Mouse (Mus musculus) MEL (cell line): Measurements from ENCODE around the gene Baz2a. TPM values are rescaled to one million over a fixed set of nuclear protein-coding genes. Genes with fewer than 3 reads are reported as not detected.

Source experiments
- DNase-seq: peaks from one replicate; pipeline ENCODE4 v3.0.0; 2011; ENCODE audit warnings: low read depth, low spot score
- H3K27ac ChIP-seq: 2 replicates; pipeline ENCODE4 v1.5.1; 2012; ENCODE audit warnings: low read depth, mild to moderate bottlenecking, control low read depth, low read length, moderate library complexity; ENCODE audit not compliant: control insufficient read depth
- H3K27me3 ChIP-seq, 2 experiments: fragments of 150-350 bp in 1 of 2; sonication (generic) in 1 of 2; 2 replicates each; pipeline ENCODE4 v1.6.1; 2012; ENCODE audit warnings: low read length in 2 of 2, mild to moderate bottlenecking in 2 of 2, improper control_type of control experiment in 1 of 2, moderate library complexity in 1 of 2; ENCODE audit not compliant: insufficient read depth in 2 of 2, control insufficient read depth in 1 of 2
- H3K36me3 ChIP-seq, 2 experiments: 2 replicates each; pipeline ENCODE4 v1.6.1; 2012 to 2014; ENCODE audit warnings: low read length in 2 of 2, improper control_type of control experiment in 1 of 2, inconsistent platforms in 1 of 2, mild to moderate bottlenecking in 1 of 2; ENCODE audit not compliant: insufficient read depth in 2 of 2, control insufficient read depth in 1 of 2
- H3K4me1 ChIP-seq, 2 experiments: fragments of 150-350 bp in 1 of 2; sonication (generic) in 1 of 2; 2 replicates each; pipeline ENCODE4 v1.6.1; 2012; ENCODE audit warnings: low read length in 2 of 2, improper control_type of control experiment in 1 of 2, mild to moderate bottlenecking in 1 of 2; ENCODE audit not compliant: insufficient read depth in 2 of 2, control insufficient read depth in 1 of 2
- H3K4me3 ChIP-seq, 2 experiments: fragments of 150-350 bp in 1 of 2; sonication (generic) in 1 of 2; 2 replicates each; pipeline ENCODE4 v1.5.1; 2012; ENCODE audit warnings: low read depth in 2 of 2, low read length in 2 of 2, mild to moderate bottlenecking in 2 of 2, moderate library complexity in 2 of 2, control low read depth in 1 of 2, improper control_type of control experiment in 1 of 2; ENCODE audit not compliant: control insufficient read depth in 1 of 2, insufficient read depth in 1 of 2
- H3K79me2 ChIP-seq: 2 replicates; pipeline ENCODE4 v1.6.1; 2012; ENCODE audit warnings: mild to moderate bottlenecking, low read length, moderate library complexity; ENCODE audit not compliant: control insufficient read depth, poor library complexity, insufficient read depth
- H3K9ac ChIP-seq: 2 replicates; pipeline ENCODE4 v1.6.1; 2012; ENCODE audit warnings: low read depth, mild to moderate bottlenecking, control low read depth, low read length, moderate library complexity; ENCODE audit not compliant: control insufficient read depth, poor library complexity, severe bottlenecking
- H3K9me3 ChIP-seq: fragments of 150-350 bp; sonication (generic); replicated peaks from 2 replicates; pipeline ENCODE4 v1.6.1; 2012; ENCODE audit warnings: mild to moderate bottlenecking, low read length, improper control_type of control experiment, moderate library complexity; ENCODE audit not compliant: insufficient read depth
- BHLHE40 ChIP-seq: IDR thresholded peaks from 2 replicates; pipeline ENCODE4 v1.6.1; 2012; ENCODE audit warnings: low read depth, mild to moderate bottlenecking, inconsistent platforms, low read length, improper control_type of control experiment, borderline replicate concordance
- CHD2 ChIP-seq: IDR thresholded peaks from 2 replicates; pipeline ENCODE4 v1.6.1; 2011; ENCODE audit warnings: low read length, improper control_type of control experiment
- CTCF ChIP-seq, 3 experiments: IDR thresholded peaks in 2 of 3; conservative IDR thresholded peaks in 1 of 3; 2 replicates each; pipeline ENCODE4 v1.5.1; 2011 to 2012; ENCODE audit warnings: low read length in 3 of 3, low read depth in 2 of 3, mild to moderate bottlenecking in 2 of 3, improper control_type of control experiment in 1 of 3, inconsistent platforms in 1 of 3, mixed read lengths in 1 of 3, moderate library complexity in 1 of 3; ENCODE audit not compliant: control insufficient read depth in 1 of 3, insufficient read depth in 1 of 3, poor library complexity in 1 of 3, severe bottlenecking in 1 of 3
- E2F4 ChIP-seq: IDR thresholded peaks from 2 replicates; pipeline ENCODE4 v1.6.1; 2011; ENCODE audit warnings: low read depth, low read length, improper control_type of control experiment, borderline replicate concordance
- EP300 ChIP-seq, 2 experiments: IDR thresholded peaks; 2 replicates each; pipeline ENCODE4 v1.6.1; 2011; ENCODE audit warnings: improper control_type of control experiment in 2 of 2, low read length in 2 of 2, low read depth in 1 of 2, mild to moderate bottlenecking in 1 of 2
- ETS1 ChIP-seq: IDR thresholded peaks from 2 replicates; pipeline ENCODE4 v1.6.1; 2012; ENCODE audit warnings: low read depth, mild to moderate bottlenecking, inconsistent platforms, low read length, improper control_type of control experiment, moderate library complexity
- GATA1 ChIP-seq: IDR thresholded peaks from 2 replicates; pipeline ENCODE4 v1.6.1; 2011; ENCODE audit warnings: low read depth, low read length, improper control_type of control experiment
- HCFC1 ChIP-seq: IDR thresholded peaks from 2 replicates; pipeline ENCODE4 v1.6.1; 2012; ENCODE audit warnings: low read depth, mild to moderate bottlenecking, inconsistent platforms, low read length, improper control_type of control experiment, moderate library complexity
- JUND ChIP-seq: IDR thresholded peaks from 2 replicates; pipeline ENCODE4 v1.6.1; 2011; ENCODE audit warnings: low read depth, mild to moderate bottlenecking, improper control_type of control experiment, low read length
- MAZ ChIP-seq: IDR thresholded peaks from 2 replicates; pipeline ENCODE4 v1.6.1; 2012; ENCODE audit warnings: low read depth, mild to moderate bottlenecking, inconsistent platforms, low read length, improper control_type of control experiment
- MEF2A ChIP-seq: IDR thresholded peaks from 2 replicates; pipeline ENCODE4 v1.6.1; 2014; ENCODE audit warnings: low read depth, mild to moderate bottlenecking, inconsistent platforms, low read length, improper control_type of control experiment; ENCODE audit not compliant: poor library complexity, insufficient replicate concordance, severe bottlenecking; ENCODE audit errors: extremely low read depth
- MYB ChIP-seq: IDR thresholded peaks from 2 replicates; pipeline ENCODE4 v1.6.1; 2011; ENCODE audit warnings: mild to moderate bottlenecking, low read depth, low read length, improper control_type of control experiment
- MYC ChIP-seq: IDR thresholded peaks from 2 replicates; pipeline ENCODE4 v1.6.1; 2011; ENCODE audit warnings: low read depth, mild to moderate bottlenecking, low read length, improper control_type of control experiment, moderate library complexity
- NELFE ChIP-seq: IDR thresholded peaks from 2 replicates; pipeline ENCODE4 v1.6.1; 2011; ENCODE audit warnings: low read depth, low read length, improper control_type of control experiment
- NRF1 ChIP-seq: IDR thresholded peaks from 2 replicates; pipeline ENCODE4 v1.6.1; 2014; ENCODE audit warnings: low read depth, mild to moderate bottlenecking, inconsistent platforms, low read length, improper control_type of control experiment, moderate library complexity; ENCODE audit not compliant: poor library complexity, insufficient read depth, severe bottlenecking
- POLR2A ChIP-seq, 2 experiments: IDR thresholded peaks; 2 replicates each; pipeline ENCODE4 v1.6.1; 2011 to 2012; ENCODE audit warnings: low read length in 2 of 2, mild to moderate bottlenecking in 2 of 2, control low read depth in 1 of 2, improper control_type of control experiment in 1 of 2, low read depth in 1 of 2, moderate library complexity in 1 of 2; ENCODE audit not compliant: control insufficient read depth in 1 of 2, insufficient read depth in 1 of 2, poor library complexity in 1 of 2
- POLR2AphosphoS2 ChIP-seq: IDR thresholded peaks from 2 replicates; pipeline ENCODE4 v1.6.1; 2011; ENCODE audit warnings: low read length, improper control_type of control experiment
- POLR2AphosphoS5 ChIP-seq: IDR thresholded peaks from 2 replicates; pipeline ENCODE4 v1.6.1; 2012; ENCODE audit warnings: low read depth, borderline replicate concordance, mild to moderate bottlenecking, inconsistent platforms, low read length, moderate library complexity, mixed read lengths
- RAD21 ChIP-seq: IDR thresholded peaks from 2 replicates; pipeline ENCODE4 v1.6.1; 2011; ENCODE audit warnings: mild to moderate bottlenecking, low read depth, low read length, improper control_type of control experiment
- RCOR1 ChIP-seq: IDR thresholded peaks from 2 replicates; pipeline ENCODE4 v1.6.1; 2012; ENCODE audit warnings: low read depth, mild to moderate bottlenecking, inconsistent platforms, low read length, improper control_type of control experiment
- SMC3 ChIP-seq: IDR thresholded peaks from 2 replicates; pipeline ENCODE4 v1.6.1; 2011; ENCODE audit warnings: low read depth, low read length, improper control_type of control experiment
- TBP ChIP-seq: IDR thresholded peaks from 2 replicates; pipeline ENCODE4 v1.8.0; 2011; ENCODE audit warnings: low read depth, low read length, improper control_type of control experiment
- TCF12 ChIP-seq: IDR thresholded peaks from 2 replicates; pipeline ENCODE4 v1.6.1; 2014; ENCODE audit warnings: low read depth, mild to moderate bottlenecking, inconsistent platforms, low read length, improper control_type of control experiment, moderate library complexity
- UBTF ChIP-seq: IDR thresholded peaks from 2 replicates; pipeline ENCODE4 v1.6.1; 2012; ENCODE audit warnings: low read depth, mild to moderate bottlenecking, inconsistent platforms, low read length, improper control_type of control experiment, moderate library complexity, borderline replicate concordance; ENCODE audit not compliant: insufficient read depth
- USF2 ChIP-seq, 2 experiments: IDR thresholded peaks; 2 replicates each; pipeline ENCODE4 v1.6.1; 2011 to 2012; ENCODE audit warnings: improper control_type of control experiment in 2 of 2, low read length in 2 of 2, borderline replicate concordance in 1 of 2, inconsistent platforms in 1 of 2, low read depth in 1 of 2, mild to moderate bottlenecking in 1 of 2; ENCODE audit not compliant: insufficient read depth in 1 of 2
- ZC3H11A ChIP-seq: IDR thresholded peaks from 2 replicates; pipeline ENCODE4 v1.6.1; 2012; ENCODE audit warnings: low read depth, mild to moderate bottlenecking, inconsistent platforms, low read length, improper control_type of control experiment
- ZKSCAN1 ChIP-seq: IDR thresholded peaks from 2 replicates; pipeline ENCODE4 v1.6.1; 2012; ENCODE audit warnings: low read depth, mild to moderate bottlenecking, inconsistent platforms, low read length, improper control_type of control experiment, moderate library complexity
- ZNF384 ChIP-seq: IDR thresholded peaks from 2 replicates; pipeline ENCODE4 v1.6.1; 2012; ENCODE audit warnings: low read depth, mild to moderate bottlenecking, inconsistent platforms, low read length, improper control_type of control experiment
- polyA plus RNA-seq, 2 experiments: library from polyadenylated mRNA; stranded (reverse) in 1 of 2; unstranded in 1 of 2; fragments of >175 nt in 1 of 2; fragments of >200 nt in 1 of 2; gene quantifications; 2 replicates each; pipeline versions ENCODE4 v1.2.1 to v1.2.4; 2012; ENCODE audit warnings: low replicate concordance in 2 of 2, low read depth in 1 of 2; ENCODE audit not compliant: insufficient read length in 2 of 2, insufficient read depth in 1 of 2, missing spikeins in 1 of 2
- total RNA-seq: library from RNA; depleted of rRNA; stranded (reverse); fragments of 300-350 nt; gene quantifications from 2 replicates; pipeline ENCODE4 v1.2.3, GENCODE M21; 2012

The Baz2a gene
- total and polyA plus RNA-seq, 3 experiments: 5.5 to 46.0 (median 33.8) TPM

DNA sequence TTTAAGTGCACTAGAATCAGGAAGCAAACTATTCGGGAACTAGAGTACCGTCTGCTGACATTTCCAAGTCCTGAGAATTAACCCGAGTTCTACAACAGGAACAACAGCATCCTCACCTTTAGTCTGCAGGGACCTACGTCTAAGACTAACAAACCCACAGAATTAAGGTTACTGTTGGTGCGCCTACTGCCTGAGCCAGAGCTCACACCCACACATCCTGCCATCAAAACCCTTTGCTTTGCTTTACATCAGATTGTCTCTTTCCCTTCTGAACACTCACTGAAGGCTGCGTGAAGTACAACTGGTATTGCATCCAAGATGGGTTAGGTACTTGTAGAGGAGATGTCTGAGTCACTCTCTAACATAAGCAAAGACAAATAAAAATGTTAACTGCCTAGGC, 44.0 kb downstream of the Baz2a start:
- no peaks in the 10 kb centered on the region for H3K79me2 ChIP-seq
- no peak overlapping the region for H3K27ac ChIP-seq
- no peaks in the 10 kb centered on the region for H3K36me3 ChIP-seq
- H3K4me3 ChIP-seq: no peak overlapping the region
- H3K9me3 ChIP-seq: no peaks in the 10 kb centered on the region
- TF ChIP-seq USF2 (IDR thresholded peaks at IDR 0.05; ENCODE audit: borderline replicate concordance in 1 of 2, insufficient read depth in 1 of 2, low read depth in 1 of 2, low read length in 2 of 2): no peak
- TF ChIP-seq MAZ: no peak
- no peak for TF ChIP-seq GATA1
- no peak for TF ChIP-seq MYB
- TF ChIP-seq NELFE: no peak
- TF ChIP-seq RCOR1: no peak
- no peak for TF ChIP-seq NRF1
- no peak for TF ChIP-seq BHLHE40
- no peak for TF ChIP-seq TCF12
- TF ChIP-seq POLR2AphosphoS2: no peak
- TF ChIP-seq, all 39 proteins: peak for 0
- H3K9ac ChIP-seq: no peak overlapping the region
- no peaks in the 10 kb centered on the region for H3K4me1 ChIP-seq
- no peaks in the 10 kb centered on the region for H3K27me3 ChIP-seq
- DNase-seq: no peak

DNA sequence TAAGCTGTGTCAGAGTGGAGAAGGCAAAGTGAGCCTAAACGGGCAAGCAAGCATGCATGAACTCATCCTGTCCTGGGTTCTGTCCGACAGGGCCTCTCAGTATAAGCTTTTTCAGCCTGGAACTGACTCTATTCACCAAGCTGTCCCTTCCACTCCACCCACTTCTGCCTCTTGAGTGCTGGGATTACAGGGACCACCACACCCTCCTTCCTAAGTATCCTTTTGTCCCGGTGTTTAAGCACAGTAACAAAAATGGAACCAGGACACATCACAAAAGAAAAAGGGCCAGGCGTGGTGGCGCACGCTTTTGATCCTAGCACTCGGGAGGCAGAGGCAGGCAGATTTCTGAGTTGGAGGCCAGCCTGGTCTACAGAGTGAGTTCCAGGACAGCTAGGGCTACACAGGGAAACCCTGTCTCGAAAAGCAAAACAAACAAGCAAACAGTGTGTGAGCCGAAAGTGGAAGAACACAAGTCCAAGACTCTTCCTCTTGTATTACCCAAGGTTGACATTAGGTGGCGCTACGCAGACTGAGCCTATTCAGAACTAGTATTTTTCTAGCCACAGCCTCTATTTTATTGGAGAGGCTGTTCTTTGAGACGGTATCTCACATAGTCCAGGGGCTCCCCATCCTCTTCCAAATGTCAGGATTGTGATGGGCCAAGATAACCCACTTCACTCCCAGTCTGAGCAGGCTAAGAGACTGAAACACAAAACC, 49.0 kb downstream of the Baz2a start:
- H3K4me3 ChIP-seq: peak overlapping the region in 1 of 2 experiments; percentile 26; a peak in 1 of 4 replicates
- H3K79me2 ChIP-seq: no peaks in the 10 kb centered on the region
- H3K9ac ChIP-seq: no peak overlapping the region
- no peaks in the 10 kb centered on the region for H3K27me3 ChIP-seq
- no peaks in the 10 kb centered on the region for H3K36me3 ChIP-seq
- TF ChIP-seq TBP (no peak), JUND (no peak), ZNF384 (0 out of 2 replicates have a peak, but pooled peaks have one; percentile 13), EP300 (IDR thresholded peaks at IDR 0.05; ENCODE audit: low read depth in 1 of 2, low read length in 2 of 2) (no peak), HCFC1 (no peak), CHD2 (no peak), MYC (no peak), POLR2AphosphoS5 (no peak), SMC3 (peak; percentile 76), MYB (no peak), E2F4 (no peak), ZKSCAN1 (no peak), UBTF (no peak), CTCF (IDR thresholded peaks at IDR 0.05 in 2 of 3, conservative IDR thresholded peaks at IDR 0.05 in 1 of 3; ENCODE audit: control insufficient read depth in 1 of 3, insufficient read depth in 1 of 3, low read depth in 2 of 3, low read length in 3 of 3, poor library complexity in 1 of 3, severe bottlenecking in 1 of 3) (peak; percentile 39 to 90 (median 85)), RAD21 (peak; percentile 53), USF2 (IDR thresholded peaks at IDR 0.05; ENCODE audit: borderline replicate concordance in 1 of 2, insufficient read depth in 1 of 2, low read depth in 1 of 2, low read length in 2 of 2) (no peak), MEF2A (no peak), ZC3H11A (peak; percentile 48; the same call in 1 of the 2 replicates), ETS1 (no peak), POLR2A (IDR thresholded peaks at IDR 0.05; ENCODE audit: control insufficient read depth in 1 of 2, insufficient read depth in 1 of 2, low read depth in 1 of 2, low read length in 2 of 2, poor library complexity in 1 of 2) (no peak), MAZ (no peak), RCOR1 (no peak)
- H3K27ac ChIP-seq: no peak overlapping the region
- no peaks in the 10 kb centered on the region for H3K4me1 ChIP-seq
- peak; percentile 84 for DNase-seq
- no peaks in the 10 kb centered on the region for H3K9me3 ChIP-seq
